Mouse (Mus musculus): ENCODE results near the gene Gm9195.

Gene Gm9195

GRCm38 (mm10) chr14:72440929-72441328 is 50.7 kb downstream of the Gm9195 start:
- no peak for DNase-seq

GRCm38 (mm10) chr14:72440436-72440835 is 51.2 kb downstream of the Gm9195 start:
- DNase-seq, result no peak

GRCm38 (mm10) chr14:72438976-72439375 is 52.7 kb downstream of the Gm9195 start:
- no peak for DNase-seq

GRCm38 (mm10) chr14:72389696-72390095 is 101.9 kb downstream of the Gm9195 start:
- no peak for DNase-seq

GRCm38 (mm10) chr14:72389288-72389687 is 102.3 kb downstream of the Gm9195 start:
- no peak for DNase-seq

- peak; percentile 79 for DNase-seq
These were observed 114.4 kb downstream of the Gm9195 start for GRCm38 (mm10) chr14:72377224-72377623.
